Mouse (Mus musculus) brain, embryonic 14.5 days (tissue): ENCODE results near the gene Mcoln1. TPM values are rescaled to one million over a fixed set of nuclear protein-coding genes. Genes with fewer than 3 reads are reported as not detected.

ENCODE experiments used
- DNase-seq: peaks from one replicate; pipeline ENCODE4 v3.0.0-alpha.2; 2011; ENCODE audit warnings: low read depth
- CTCF ChIP-seq: fragments of 200-500 bp; IDR thresholded peaks from 2 replicates; pipeline ENCODE4 v1.5.1; 2012; ENCODE audit warnings: inconsistent platforms, mild to moderate bottlenecking, moderate library complexity, borderline replicate concordance; ENCODE audit not compliant: insufficient read depth, insufficient read length; ENCODE audit errors: extremely low read depth
- POLR2A ChIP-seq: fragments of 200-500 bp; IDR thresholded peaks from 2 replicates; pipeline ENCODE4 v1.6.1; 2012; ENCODE audit warnings: mild to moderate bottlenecking, inconsistent platforms, borderline replicate concordance; ENCODE audit not compliant: poor library complexity, insufficient read depth, insufficient read length, severe bottlenecking; ENCODE audit errors: extremely low read depth
- polyA plus RNA-seq: library from polyadenylated mRNA; depleted of rRNA; stranded (reverse); fragments of >200 nt; gene quantifications from 2 replicates; pipeline ENCODE4 v1.2.3, GENCODE M21; 2012

Gene Mcoln1
- polyA plus RNA-seq, 1 experiment = 230 TPM

GRCm38 (mm10) chr8:3483546-3483945 is 16.7 kb upstream of the Mcoln1 start:
- no peak for TF ChIP-seq POLR2A
- TF ChIP-seq CTCF = no peak
- DNase-seq = no peak

DNA sequence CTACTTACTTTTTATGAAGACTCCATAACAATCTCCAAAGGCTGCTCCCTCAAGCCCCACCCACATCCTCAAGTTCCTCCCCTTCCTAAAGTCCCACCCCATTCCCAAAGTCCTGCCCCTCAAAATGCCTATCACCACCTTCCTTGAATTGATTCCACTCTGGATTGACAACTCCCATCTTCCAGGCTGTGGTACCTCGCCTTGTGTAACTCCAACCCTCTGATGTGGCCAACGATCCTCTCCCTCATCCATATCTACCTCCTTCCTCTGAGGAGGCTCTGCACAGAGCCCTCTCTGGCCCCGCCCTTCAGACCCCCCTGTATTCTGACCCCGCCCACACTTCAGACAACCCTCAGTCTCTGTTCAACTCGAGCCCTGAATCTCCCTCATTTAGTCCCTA is 15.1 kb upstream of the Mcoln1 start:
- no peak for DNase-seq
- TF ChIP-seq CTCF (no peak), POLR2A (no peak)

GRCm38 (mm10) chr8:3492901-3493844 is 7.1 kb upstream of the Mcoln1 start, which contains the start of gene Zfp358:
Zfp358 (plus strand) TSS chr8:3493138.
- no peak for TF ChIP-seq CTCF
- TF ChIP-seq POLR2A = peak; percentile 95
- peak; percentile 92 for DNase-seq

DNA sequence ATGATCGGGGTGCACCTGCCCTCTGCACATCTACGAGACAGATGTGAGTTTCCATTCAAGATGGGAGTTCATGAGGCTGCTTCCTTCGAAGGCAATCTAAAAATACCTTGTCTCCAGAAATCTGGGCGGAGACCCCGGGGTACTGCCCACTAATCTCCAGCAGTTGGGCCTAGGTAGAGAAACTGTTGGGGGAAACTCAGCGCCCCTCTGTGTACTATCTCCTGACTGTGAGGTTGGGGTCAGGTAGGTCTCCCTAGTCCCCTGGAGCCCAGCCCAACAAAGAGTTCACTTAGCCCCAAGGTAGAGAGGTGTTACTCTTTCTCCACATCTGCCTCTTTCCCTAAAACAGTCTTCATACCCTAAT is 6.4 kb upstream of the Mcoln1 start:
- no peak for DNase-seq
- TF ChIP-seq CTCF (no peak), POLR2A (no peak)

DNA sequence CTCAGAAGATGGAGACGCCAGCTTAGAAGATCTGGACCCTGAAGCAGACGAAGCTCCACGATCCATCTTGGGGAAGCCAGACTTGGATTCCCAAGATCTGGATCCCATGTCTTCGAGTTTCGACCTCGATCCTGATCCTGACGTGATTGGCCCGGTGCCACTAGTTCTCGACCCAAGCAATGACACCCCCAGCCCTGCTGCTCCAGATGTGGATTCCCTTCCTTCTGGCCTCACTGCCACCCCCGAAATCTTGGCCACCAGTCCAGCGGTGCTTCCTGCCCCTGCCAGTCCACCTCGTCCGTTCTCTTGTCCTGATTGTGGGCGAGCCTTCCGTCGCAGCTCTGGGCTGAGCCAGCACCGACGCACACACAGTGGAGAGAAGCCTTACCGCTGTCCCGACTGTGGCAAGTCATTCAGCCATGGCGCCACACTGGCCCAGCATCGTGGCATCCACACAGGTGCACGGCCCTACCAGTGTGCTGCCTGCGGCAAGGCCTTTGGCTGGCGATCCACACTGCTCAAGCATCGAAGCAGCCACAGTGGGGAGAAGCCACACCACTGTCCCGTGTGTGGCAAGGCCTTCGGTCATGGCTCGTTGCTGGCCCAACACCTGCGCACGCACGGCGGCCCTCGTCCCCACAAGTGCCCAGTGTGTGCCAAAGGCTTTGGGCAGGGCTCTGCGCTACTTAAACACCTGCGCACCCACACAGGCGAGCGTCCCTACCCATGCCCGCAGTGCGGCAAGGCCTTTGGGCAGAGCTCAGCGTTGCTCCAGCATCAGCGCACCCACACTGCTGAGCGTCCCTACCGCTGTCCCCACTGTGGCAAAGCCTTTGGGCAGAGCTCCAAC is 4.5 kb upstream of the Mcoln1 start:
- no peak for DNase-seq
- no peak for TF ChIP-seq CTCF
- no peak for TF ChIP-seq POLR2A

- TF ChIP-seq CTCF (no peak), POLR2A (no peak)
- no peak for DNase-seq
These were observed 3.9 kb upstream of the Mcoln1 start for GRCm38 (mm10) chr8:3496428-3496748.

GRCm38 (mm10) chr8:3498583-3498982 is 1.7 kb upstream of the Mcoln1 start:
- TF ChIP-seq POLR2A = no peak
- TF ChIP-seq CTCF = no peak
- no peak for DNase-seq

DNA sequence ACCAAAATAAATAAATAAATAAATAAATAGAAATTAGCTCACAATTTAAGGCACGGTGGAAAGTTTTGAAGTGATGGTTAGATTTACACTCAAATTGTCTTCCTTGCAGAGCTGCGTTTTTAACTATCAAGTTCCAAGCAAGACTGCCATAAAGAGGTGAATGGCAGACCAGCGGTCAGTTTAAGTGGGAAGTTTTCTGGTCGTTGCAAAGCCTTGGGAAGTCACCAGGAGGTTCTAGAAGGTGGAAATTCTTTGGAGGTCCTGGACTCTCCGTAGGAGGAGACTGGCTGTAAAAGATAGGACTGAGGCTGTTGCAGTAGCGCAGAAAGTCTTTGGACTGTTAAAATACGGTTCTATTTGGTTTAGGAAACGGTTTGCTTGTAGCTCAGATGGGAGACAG is 506 bp upstream of the Mcoln1 start:
- no peak for DNase-seq
- no peak for TF ChIP-seq POLR2A
- TF ChIP-seq CTCF = no peak

- DNase-seq = no peak
- TF ChIP-seq POLR2A (no peak), CTCF (no peak)
These were observed 2.0 kb downstream of the Mcoln1 start for GRCm38 (mm10) chr8:3502217-3502616.

DNA sequence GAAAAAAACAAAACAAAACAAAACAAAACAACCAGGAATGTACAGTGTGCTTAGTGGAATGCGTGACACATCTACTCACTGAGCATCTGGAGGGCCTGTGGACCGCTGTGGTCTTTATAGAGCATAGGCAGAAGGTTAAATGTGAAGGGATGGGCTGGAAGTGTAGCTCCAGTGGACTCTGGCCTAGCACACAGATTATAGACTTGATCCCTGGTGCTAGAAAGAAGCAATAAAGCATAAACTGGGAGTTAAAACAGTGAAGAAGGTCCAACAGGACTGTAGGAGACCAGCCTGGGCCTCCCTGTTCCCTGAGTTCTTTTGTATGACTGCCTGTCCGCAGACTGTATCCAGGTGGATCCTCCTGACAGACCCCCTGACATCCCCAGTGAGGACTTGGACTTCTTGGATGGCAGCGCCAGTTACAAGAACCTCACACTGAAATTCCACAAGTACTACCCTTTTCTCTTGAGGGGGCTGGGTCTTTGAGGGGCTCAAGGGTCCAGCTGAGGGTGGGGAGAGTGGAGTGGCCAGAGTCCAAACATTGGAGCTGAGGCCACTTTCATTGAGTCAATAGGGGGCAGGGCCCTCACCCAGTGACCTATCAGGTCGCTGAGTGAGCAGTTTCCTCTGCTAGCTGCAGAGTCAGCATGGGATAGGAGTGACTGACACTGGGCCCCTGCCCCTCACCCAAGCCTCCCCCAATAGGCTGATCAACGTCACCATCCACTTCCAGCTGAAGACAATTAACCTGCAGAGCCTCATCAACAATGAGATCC is 7.9 kb downstream of the Mcoln1 start:
- TF ChIP-seq POLR2A (no peak), CTCF (no peak)
- no peak for DNase-seq
